Comparison of ENCODE assay signal across 10 mouse cellular contexts in genomic region chrX:139775084-139775612, GRCm38 (mm10). TPM values are rescaled to one million over a fixed set of nuclear protein-coding genes. Genes with fewer than 3 reads are reported as not detected.
A peak's percentile ranks its signal among the peaks of the same experiment; 100 is the strongest.
DNase-seq lines count a peak whose midpoint lies in the region; ATAC-seq and TF ChIP-seq lines count a peak whose summit lies in the region.
"Had no signal": no experiment of that assay in that cellular context is flagged by ENCODE, and none has a peak within 500 bp of the region (broad histone marks: within the 10 kb centered on the region; RNA-seq: fewer than 3 reads in every experiment).

No protein-coding gene starts in this region.

- H3K4me2 ChIP-seq in kidney, embryonic 15.5 days: no peak overlapping the region

- 0 out of 2 replicates have a peak overlapping the region, but pooled peaks have one; percentile 11 for H3K27ac ChIP-seq in kidney, adult 2 months (ENCODE audit: insufficient read depth, low read depth, low read length)
- H3K27ac ChIP-seq in kidney, embryonic 15.5 days: no peak overlapping the region

- no peak for TF ChIP-seq POLR2A in kidney, adult 2 months (IDR thresholded peaks at IDR 0.05; ENCODE audit: low read depth, low read length)

- H3K4me1 ChIP-seq in kidney, adult 2 months (ENCODE audit: control insufficient read depth, insufficient read depth, low read length): peaks cover 15% of the 10 kb centered on the region
- H3K4me1 ChIP-seq in kidney, embryonic 15.5 days: no peaks in the 10 kb centered on the region

- H3K9me3 ChIP-seq in kidney, embryonic 15.5 days (replicated peaks): no peaks in the 10 kb centered on the region

- WGBS in kidney, adult 2 months: 55% methylated on average over 7 of the region's 7 CpGs
- 60% methylated on average over 7 of the region's 7 CpGs for WGBS in kidney, embryonic 15.5 days

- DNase-seq in kidney, adult 2 months: no peak
- peak; percentile 58 for DNase-seq in testis, postnatal 10 days (ENCODE audit: low spot score)
- no peak for DNase-seq in testis, postnatal 14 days (ENCODE audit: low spot score)
- no peak for DNase-seq in retina, embryonic 14.5 days (ENCODE audit: low spot score)
- DNase-seq in frontal cortex, postnatal 10 days (ENCODE audit: low spot score in 2 of 2): no peak
- DNase-seq in urinary bladder, postnatal 25 days (ENCODE audit: low spot score): no peak

- H3K27me3 ChIP-seq in kidney, adult 2 months (replicated peaks; ENCODE audit: control insufficient read depth, insufficient read depth, low read length): no peaks in the 10 kb centered on the region
- peaks cover 32% of the 10 kb centered on the region for H3K27me3 ChIP-seq in kidney, embryonic 15.5 days

- TF ChIP-seq CTCF in kidney, adult 2 months (conservative IDR thresholded peaks at IDR 0.05; ENCODE audit: insufficient read depth, insufficient read length, low read depth, low read length): no peak

- no peaks in the 10 kb centered on the region for H3K36me3 ChIP-seq in kidney, adult 2 months (ENCODE audit: control insufficient read depth, insufficient read depth, low read length)
- H3K36me3 ChIP-seq in kidney, embryonic 15.5 days: no peaks in the 10 kb centered on the region

- no peak overlapping the region for H3K9ac ChIP-seq in kidney, embryonic 15.5 days

- H3K4me3 ChIP-seq in kidney, adult 2 months (ENCODE audit: insufficient read depth, low read depth, low read length): no peak overlapping the region
- H3K4me3 ChIP-seq in kidney, embryonic 15.5 days (replicated peaks): no peak overlapping the region

- ATAC-seq in kidney, embryonic 15.5 days (replicated peaks; ENCODE audit: low FRiP score): no peak
- ATAC-seq in common myeloid progenitor, adult 5-6 weeks (replicated peaks; ENCODE audit: low read depth, poor library complexity, severe bottlenecking): 0 out of 2 replicates have a peak, but pooled peaks have one; percentile 7

RNA-seq across cellular contexts. Expression of gene Ripply1, which starts 7.0 kb away (rescaled TPM):
- polyA plus RNA-seq in kidney, adult 2 months (2012; rRNA removed): 0.09 and 0.12 TPM in 2 replicates
- polyA plus RNA-seq in kidney, embryonic 15.5 days (2015; fragmentation: Nextera tagmentation; extraction: Ambion mirVana): 0.42 TPM in 1 of 2 replicates, not detected in the other
- not detected in 2 replicates for total RNA-seq in common myeloid progenitor, adult 5-6 weeks (2017)
- total RNA-seq: left cerebral cortex, postnatal 25 days had no signal
- polyA plus RNA-seq: hindbrain, embryonic 16.5 days had no signal

RNA-seq across cellular contexts. Expression of gene Cldn2, which starts 25.5 kb away (rescaled TPM):
- polyA plus RNA-seq in kidney, adult 2 months (2012; rRNA removed): 203 and 226 TPM in 2 replicates
- polyA plus RNA-seq in kidney, embryonic 15.5 days (2015; fragmentation: Nextera tagmentation; extraction: Ambion mirVana): 31.2 and 31.6 TPM in 2 replicates
- not detected in 2 replicates for total RNA-seq in common myeloid progenitor, adult 5-6 weeks (2017)
